Mouse (Mus musculus) cerebellum, adult 2 months (tissue): ENCODE results near the gene Ankle1. TPM values are rescaled to one million over a fixed set of nuclear protein-coding genes. Genes with fewer than 3 reads are reported as not detected.

Source experiments
- DNase-seq, 2 experiments: peaks; one replicate each; pipeline ENCODE4 v3.0.0; 2021
- H3K27ac ChIP-seq: fragments of 200-500 bp; 2 replicates; pipeline ENCODE4 v1.5.1; 2012; ENCODE audit warnings: low read length, control low read depth, inconsistent platforms; ENCODE audit not compliant: insufficient read depth
- H3K27me3 ChIP-seq: fragments of 200-500 bp; 2 replicates; pipeline ENCODE4 v1.6.1; 2012; ENCODE audit warnings: inconsistent platforms, mild to moderate bottlenecking, low read length, moderate library complexity; ENCODE audit not compliant: control insufficient read depth, insufficient read depth
- H3K4me1 ChIP-seq: fragments of 200-500 bp; 2 replicates; pipeline ENCODE4 v1.6.1; 2011; ENCODE audit warnings: low read length; ENCODE audit not compliant: control insufficient read depth, insufficient read depth
- H3K4me3 ChIP-seq: fragments of 200-500 bp; replicated peaks from 2 replicates; pipeline ENCODE3; 2011; ENCODE audit warnings: mild to moderate bottlenecking, low read depth, low read length, control low read depth; ENCODE audit not compliant: insufficient read depth
- CTCF ChIP-seq: fragments of 200-500 bp; IDR thresholded peaks from 2 replicates; pipeline ENCODE4 v1.5.1; 2011; ENCODE audit warnings: low read depth, mild to moderate bottlenecking, control low read depth, low read length, moderate library complexity, borderline replicate concordance; ENCODE audit not compliant: insufficient read depth
- POLR2A ChIP-seq: fragments of 200-500 bp; IDR thresholded peaks from 2 replicates; pipeline ENCODE4 v1.6.1; 2011; ENCODE audit warnings: low read length, control low read depth, borderline replicate concordance; ENCODE audit not compliant: insufficient read depth
- WGBS: fragments of 180-500 bp; shearing (Covaris S2); methylation state at CpG from one replicate; pipeline ENCODE4 v1.1.7; 2018; 5-methylcytosine and 5-hydroxymethylcytosine counted together
- polyA plus RNA-seq: library from polyadenylated mRNA; depleted of rRNA; stranded (reverse); fragments of >200 nt; gene quantifications from 2 replicates; pipeline ENCODE4 v1.2.3, GENCODE M21; 2012

Gene Ankle1
- polyA plus RNA-seq, 1 experiment: 0.43 TPM

DNA sequence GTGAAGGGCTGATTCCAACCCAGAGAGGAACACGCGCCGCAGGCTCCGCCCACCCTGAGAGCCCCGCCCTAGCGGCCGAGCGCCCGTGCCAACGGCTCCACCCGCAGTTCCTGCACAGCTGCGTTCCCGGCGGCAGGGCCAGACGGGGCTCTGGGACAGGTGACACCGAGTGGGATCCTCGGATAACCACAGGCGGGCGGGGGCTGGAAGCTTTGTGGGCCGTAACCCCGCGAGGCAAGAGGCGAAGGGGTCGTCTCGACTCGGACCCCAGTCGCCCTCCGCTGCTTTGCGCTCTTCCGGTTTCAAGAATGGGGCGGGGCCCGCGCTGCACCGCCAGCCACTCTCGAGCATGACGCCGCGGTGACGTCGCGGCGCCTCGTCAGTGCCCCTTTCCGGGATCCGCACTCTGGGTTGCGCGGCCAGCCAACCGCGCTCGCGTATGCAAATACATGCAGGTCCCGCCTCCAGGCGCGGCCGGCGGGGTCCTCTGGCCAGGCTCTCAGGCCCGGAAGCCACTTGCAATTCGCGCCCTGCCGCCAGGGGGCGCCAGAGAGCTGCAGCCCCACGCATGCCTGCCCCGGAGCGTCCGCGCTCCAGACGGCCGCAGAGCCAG is 34.5 kb upstream of the Ankle1 start, which contains the start of gene Ocel1:
Gene Ocel1 (plus strand): TSS at position 63 of the 613 bp plus-strand sequence.
- Histone ChIP-seq H3K27ac (peak within 1 kb of the TSS; percentile 99), H3K4me3 (peak within 1 kb of the TSS; percentile 98), H3K27me3 (no peaks in the 10 kb centered on the region), H3K4me1 (peaks cover 13% of the 10 kb centered on the region)
- WGBS: 1% methylated on average over 68 of the region's 68 CpGs
- TF ChIP-seq POLR2A: peak; percentile 72; the same call in 1 of the 2 replicates
- peak; percentile 68 for TF ChIP-seq CTCF
- peak; percentile 96 to 98 for DNase-seq

DNA sequence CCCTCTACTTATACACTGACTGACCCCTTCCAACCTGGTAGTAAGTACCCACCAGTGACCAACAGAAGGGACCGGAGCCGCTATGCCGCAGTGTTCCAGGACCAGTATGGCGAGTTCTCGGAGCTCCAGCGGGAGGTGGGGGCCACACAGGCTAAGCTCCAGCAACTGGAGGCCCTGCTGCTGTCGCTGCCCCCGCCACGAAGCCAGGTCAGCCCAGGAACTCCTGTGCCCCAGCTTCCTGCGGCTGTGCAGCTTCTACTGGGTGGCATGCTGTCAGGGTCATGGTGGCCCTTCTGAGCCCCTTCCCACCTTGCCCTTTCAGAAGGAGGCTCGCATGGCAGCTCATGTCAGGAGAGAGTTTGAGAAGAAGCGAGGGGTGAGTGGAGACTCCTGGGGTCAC is 33.4 kb upstream of the Ankle1 start:
- TF ChIP-seq CTCF: no peak
- no peak for TF ChIP-seq POLR2A
- H3K4me3 ChIP-seq: no peak overlapping the region
- H3K27me3 ChIP-seq: no peaks in the 10 kb centered on the region
- peak; percentile 37 to 41 for DNase-seq
- 77% methylated on average over 12 of the region's 12 CpGs for WGBS
- no peak overlapping the region for H3K27ac ChIP-seq
- peaks cover 22% of the 10 kb centered on the region for H3K4me1 ChIP-seq

GRCm38 (mm10) chr8:71373000-71373399 is 32.8 kb upstream of the Ankle1 start:
- H3K4me3 ChIP-seq: no peak overlapping the region
- no peak overlapping the region for H3K27ac ChIP-seq
- 91% methylated on average over 3 of the region's 3 CpGs for WGBS
- TF ChIP-seq CTCF: no peak
- no peak for TF ChIP-seq POLR2A
- H3K4me1 ChIP-seq: peaks cover 19% of the 10 kb centered on the region
- H3K27me3 ChIP-seq: no peaks in the 10 kb centered on the region
- DNase-seq: no peak

- Histone ChIP-seq H3K4me1 (peaks cover 20% of the 10 kb centered on the region), H3K4me3 (no peak overlapping the region), H3K27me3 (no peaks in the 10 kb centered on the region), H3K27ac (peak overlapping the region; percentile 26; the same call in 1 of the 2 replicates)
- TF ChIP-seq CTCF (no peak), POLR2A (no peak)
- DNase-seq: peak in 1 of 2 experiments; percentile 31
- WGBS: 70% methylated on average over 17 of the region's 17 CpGs
These were observed 31.1 kb upstream of the Ankle1 start for GRCm38 (mm10) chr8:71374616-71375206.

DNA sequence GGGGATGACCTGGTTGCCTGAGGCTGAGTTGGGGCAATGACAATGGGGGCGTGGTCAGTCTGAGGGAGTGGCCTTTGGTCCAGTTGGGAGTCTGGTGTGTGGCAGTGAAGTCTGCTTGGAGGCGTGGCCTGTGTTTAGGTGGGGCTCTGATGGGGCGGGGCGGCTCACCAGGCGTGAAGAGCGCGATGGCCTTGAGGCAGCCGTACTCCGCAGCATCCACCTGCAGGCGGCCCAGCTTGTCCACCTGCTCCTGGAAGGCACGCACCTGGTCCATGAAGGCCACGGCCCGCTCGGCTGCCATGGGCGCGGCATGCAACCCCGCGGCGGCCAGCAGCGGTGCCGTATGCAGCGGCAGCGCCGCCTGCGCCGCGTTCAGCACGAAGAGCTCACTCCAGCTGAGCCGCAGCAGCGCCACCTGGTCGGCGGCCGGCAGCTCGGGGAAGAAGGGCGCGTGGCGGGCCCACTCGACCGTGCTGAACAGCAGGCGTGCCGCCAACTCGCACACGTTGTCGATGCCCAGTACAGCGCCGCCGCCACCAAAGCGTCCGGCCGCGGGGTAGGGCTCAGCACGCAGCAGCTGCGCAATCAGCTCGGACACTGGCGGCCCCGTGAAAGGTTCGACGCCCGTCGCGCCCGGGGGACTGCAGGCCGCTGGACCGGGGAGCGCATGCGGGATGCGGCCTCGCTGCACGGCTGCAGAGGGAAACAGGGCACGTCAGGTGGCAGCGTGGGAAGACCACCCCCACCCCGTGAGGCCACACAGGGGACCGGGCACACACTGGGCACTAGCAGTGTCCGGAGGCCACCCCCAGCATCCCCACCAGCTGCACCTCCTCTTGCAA is 30.0 kb upstream of the Ankle1 start:
- TF ChIP-seq POLR2A (0 out of 2 replicates have a peak, but pooled peaks have one; percentile 35), CTCF (no peak)
- H3K27me3 ChIP-seq: no peaks in the 10 kb centered on the region
- H3K27ac ChIP-seq: peak overlapping the region; percentile 57
- peak overlapping the region; percentile 32 for H3K4me3 ChIP-seq
- 5% methylated on average over 74 of the region's 74 CpGs for WGBS
- peak; percentile 80 to 83 for DNase-seq
- H3K4me1 ChIP-seq: peaks cover 20% of the 10 kb centered on the region

DNA sequence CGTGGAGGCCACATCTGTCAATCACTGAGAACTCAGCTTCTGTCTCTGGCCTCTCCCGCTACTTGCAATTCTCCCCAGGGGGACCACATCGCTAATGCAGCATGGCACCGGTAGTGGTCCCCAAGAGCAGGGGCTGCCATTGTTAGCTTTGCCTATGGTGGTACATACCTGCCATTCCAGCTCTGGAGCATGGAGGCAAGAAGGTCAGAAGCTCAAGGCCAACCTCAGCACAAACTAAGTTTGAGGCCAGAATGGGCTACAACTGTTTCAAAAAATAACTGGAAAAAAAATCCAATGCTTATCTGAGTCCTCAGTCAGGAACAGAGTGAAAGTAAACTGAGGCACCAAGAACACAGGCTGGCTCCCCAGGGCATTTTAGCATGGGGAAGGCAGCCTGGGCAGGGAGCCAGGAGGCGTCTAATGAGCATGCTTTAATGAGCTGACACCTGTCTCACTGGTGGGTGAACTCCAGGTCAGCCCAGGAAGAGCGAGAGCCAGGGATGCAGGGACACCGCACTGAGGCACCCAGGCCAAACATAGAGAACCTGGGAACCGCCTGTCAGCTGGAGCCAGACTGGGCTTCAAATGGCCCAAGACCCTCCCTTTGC is 29.3 kb upstream of the Ankle1 start:
- H3K4me1 ChIP-seq: peaks cover 20% of the 10 kb centered on the region
- H3K27me3 ChIP-seq: no peaks in the 10 kb centered on the region
- peak in 1 of 2 experiments; percentile 39 for DNase-seq
- no peak for TF ChIP-seq POLR2A
- TF ChIP-seq CTCF: no peak
- peak overlapping the region; percentile 57 for H3K27ac ChIP-seq
- H3K4me3 ChIP-seq: peak overlapping the region; percentile 32
- 37% methylated on average over 8 of the region's 8 CpGs for WGBS

DNA sequence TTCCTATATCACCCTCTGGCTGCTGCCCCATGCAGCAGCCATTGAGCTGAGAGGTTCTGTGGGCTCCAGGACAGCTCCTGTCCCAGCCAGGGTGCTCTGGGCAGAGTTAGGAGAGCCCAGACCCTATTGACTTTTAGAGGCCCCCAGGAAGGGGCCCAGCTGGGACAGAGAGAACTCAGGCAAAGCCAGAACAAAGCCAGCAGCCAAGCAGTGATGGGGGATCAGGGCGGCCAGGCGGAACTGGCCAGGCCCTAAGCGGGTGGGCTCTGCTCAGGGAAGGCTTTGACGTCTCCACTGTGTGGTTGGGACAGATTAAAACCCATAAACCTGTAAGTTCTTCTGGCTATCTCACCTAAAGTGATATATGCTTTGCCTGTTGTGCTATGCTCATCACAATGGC is 26.8 kb upstream of the Ankle1 start:
- H3K4me3 ChIP-seq: no peak overlapping the region
- 52% methylated on average over 4 of the region's 4 CpGs for WGBS

GRCm38 (mm10) chr8:71379512-71380075 is 26.2 kb upstream of the Ankle1 start:
- TF ChIP-seq CTCF: no peak
- TF ChIP-seq POLR2A: no peak
- H3K4me3 ChIP-seq: peak overlapping the region; percentile 51
- peaks cover 20% of the 10 kb centered on the region for H3K4me1 ChIP-seq
- H3K27me3 ChIP-seq: no peaks in the 10 kb centered on the region
- no peak for DNase-seq
- no peak overlapping the region for H3K27ac ChIP-seq
- 70% methylated on average over 3 of the region's 3 CpGs for whole genome bisulfite sequencing

More for the DNA sequence above, 26.8 kb upstream of the Ankle1 start:
- no peak for TF ChIP-seq CTCF
- no peak for TF ChIP-seq POLR2A
- H3K27ac ChIP-seq: no peak overlapping the region
- H3K4me1 ChIP-seq: peaks cover 20% of the 10 kb centered on the region
- no peak for DNase-seq
- H3K27me3 ChIP-seq: no peaks in the 10 kb centered on the region
